Mouse (Mus musculus): ENCODE data around the gene Ap1g1. TPM values are rescaled to one million over a fixed set of nuclear protein-coding genes. Genes with fewer than 3 reads are reported as not detected.
A peak's percentile ranks its signal among the peaks of the same experiment; 100 is the strongest.
"Not testable (repeated sequence)": the region's sequence is repeated elsewhere in the genome, so short reads cannot be mapped to it uniquely, and the experiment has no call there.

Gene Ap1g1
- total RNA-seq, 2 experiments from 2014 or later = 53.2 to 53.6 TPM

DNA sequence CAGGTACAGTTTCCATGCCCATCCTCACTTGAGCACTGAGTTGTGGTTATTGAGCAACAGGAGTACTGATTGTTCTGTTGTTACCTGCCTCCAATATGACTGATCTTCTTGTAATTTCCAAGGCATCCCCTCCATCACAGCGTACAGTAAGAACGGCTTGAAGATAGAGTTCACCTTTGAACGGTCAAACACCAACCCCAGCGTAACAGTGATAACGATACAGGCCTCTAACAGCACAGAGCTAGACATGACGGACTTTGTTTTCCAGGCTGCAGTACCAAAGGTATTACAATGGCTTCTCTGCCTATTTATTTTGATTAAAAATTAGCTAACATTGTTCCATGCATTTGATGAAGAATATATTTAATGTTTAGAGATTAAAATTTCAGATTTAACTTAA is 77.1 kb downstream of the Ap1g1 start:
- intact Hi-C loops (cut with DNase I) = no loop called here
- no peak for DNase-seq

DNA sequence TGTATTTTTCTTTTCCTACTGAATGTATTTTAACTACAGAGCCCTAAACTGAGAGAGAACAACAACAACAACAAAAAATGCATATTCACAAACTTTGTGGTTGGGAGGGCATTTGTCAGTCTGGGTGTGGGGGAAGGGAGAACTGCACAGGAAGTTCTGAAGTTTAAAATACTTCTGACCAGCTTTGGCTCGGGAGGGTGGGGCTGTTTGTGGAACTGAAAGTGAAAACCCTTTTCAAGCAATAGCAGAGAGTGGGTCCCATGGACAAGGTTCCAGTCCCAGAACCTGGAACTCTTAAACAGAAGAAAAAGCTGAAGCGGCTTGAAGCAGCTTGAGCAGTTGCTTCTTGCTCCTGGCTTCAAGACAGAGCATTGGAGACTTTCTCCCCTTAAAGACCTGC is 85.0 kb downstream of the Ap1g1 start:
- intact Hi-C loops (cut with DNase I) = no loop called here
- peak; percentile 38 to 47 for DNase-seq

DNA sequence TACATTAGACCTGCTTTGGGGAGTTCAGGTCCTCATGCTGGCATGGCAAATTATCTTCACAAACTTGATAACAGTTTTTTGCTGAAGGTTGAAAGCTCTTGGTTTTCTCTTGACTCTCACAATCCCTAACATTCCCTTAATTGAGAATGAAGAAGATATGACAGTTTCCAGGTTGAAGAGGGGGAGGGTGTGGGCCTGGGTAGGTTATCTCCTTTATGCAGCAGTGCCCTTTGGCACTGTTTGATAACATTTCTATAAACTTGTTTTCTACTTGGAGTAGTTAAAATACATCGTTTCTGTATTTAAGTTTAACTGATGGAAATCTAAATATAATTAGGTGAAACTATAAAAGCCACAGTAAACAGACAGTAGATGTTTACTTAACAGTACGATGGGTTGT is 86.4 kb downstream of the Ap1g1 start:
- intact Hi-C loops (cut with DNase I) = no loop called here
- DNase-seq = no peak

DNA sequence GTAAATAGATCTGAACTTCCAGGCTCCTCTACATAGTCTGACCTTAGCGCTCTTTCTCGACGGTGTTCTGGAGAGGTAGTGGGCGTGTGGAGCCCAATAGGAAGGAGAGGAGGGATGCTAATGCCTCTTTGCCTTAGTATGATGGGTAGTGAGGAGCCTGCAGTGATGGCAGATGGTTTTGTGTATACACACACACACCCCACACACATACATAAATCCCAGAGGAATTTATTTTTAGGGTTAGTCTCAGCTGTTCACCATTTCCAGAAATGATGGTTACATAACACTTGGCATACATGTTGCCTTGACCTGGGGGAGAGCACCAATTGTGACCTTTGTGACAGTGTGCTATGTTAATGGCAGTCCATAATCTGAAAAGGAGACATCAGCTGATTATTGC is 87.2 kb downstream of the Ap1g1 start:
- intact Hi-C loops (cut with DNase I) = no loop called here
- DNase-seq = no peak

DNA sequence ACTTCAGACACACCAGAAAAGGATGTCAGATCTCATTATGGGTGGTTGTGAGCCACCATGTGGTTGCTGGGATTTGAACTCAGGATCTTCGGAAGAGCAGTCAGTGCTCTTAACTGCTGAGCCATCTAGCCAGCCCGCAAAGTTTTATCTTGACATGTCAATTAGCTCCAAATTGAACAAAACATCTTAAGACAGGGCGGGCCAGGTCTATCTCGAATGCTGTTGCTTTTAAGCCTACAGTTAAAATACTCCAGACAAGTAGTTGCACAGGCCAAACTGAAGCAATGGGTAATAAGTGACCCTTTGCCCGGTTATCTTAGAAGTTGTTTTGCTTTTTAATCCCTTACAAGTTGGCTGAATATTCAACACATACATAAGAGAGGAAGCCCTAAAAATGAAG is 88.3 kb downstream of the Ap1g1 start:
- intact Hi-C loops (cut with DNase I) = loop anchor here (2.0 kb wide), 1 partner anchor 14 kb away; no protein-coding TSS in a partner anchor
- DNase-seq = no peak

DNA sequence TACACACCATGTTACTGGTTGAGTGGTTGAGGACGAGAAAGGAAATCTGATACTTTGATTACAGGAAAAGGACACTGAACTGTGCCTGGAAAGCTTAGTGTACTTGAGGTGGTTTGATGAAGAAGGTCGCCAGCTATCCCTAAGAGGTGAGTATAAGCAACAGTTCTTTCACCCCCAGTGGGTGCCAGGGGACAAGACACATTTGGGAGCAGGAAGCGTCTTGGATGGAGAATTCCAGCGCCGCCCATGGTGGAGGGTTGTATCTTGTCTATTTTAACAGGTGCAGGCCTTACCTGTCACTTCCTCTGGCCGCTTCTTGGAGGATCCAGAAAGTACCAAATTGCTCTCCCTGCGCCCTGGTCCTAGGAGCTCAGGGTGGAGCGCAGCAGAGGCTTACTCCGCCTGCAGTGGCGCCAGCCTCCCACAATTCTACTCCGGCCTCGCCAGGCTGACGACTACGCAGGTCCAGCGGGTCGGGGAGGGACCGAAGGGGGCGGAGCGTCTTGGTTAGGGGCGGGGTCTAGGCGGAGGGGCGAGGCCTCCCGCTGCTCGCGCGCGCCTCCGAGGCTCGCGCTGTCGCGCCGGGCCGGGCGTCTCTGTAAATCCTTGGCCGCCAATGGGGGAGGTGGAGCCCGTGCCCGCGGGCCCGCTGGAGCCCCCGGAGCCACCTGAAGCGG is 89.8 kb downstream of the Ap1g1 start, which contains the start of gene Phlpp2:
Gene Phlpp2, plus strand, starts transcription at position 540 of the 677 bp plus-strand sequence.
- DNase-seq = peak; percentile 97 to 98
- intact Hi-C loops (cut with DNase I) = no loop called here

DNA sequence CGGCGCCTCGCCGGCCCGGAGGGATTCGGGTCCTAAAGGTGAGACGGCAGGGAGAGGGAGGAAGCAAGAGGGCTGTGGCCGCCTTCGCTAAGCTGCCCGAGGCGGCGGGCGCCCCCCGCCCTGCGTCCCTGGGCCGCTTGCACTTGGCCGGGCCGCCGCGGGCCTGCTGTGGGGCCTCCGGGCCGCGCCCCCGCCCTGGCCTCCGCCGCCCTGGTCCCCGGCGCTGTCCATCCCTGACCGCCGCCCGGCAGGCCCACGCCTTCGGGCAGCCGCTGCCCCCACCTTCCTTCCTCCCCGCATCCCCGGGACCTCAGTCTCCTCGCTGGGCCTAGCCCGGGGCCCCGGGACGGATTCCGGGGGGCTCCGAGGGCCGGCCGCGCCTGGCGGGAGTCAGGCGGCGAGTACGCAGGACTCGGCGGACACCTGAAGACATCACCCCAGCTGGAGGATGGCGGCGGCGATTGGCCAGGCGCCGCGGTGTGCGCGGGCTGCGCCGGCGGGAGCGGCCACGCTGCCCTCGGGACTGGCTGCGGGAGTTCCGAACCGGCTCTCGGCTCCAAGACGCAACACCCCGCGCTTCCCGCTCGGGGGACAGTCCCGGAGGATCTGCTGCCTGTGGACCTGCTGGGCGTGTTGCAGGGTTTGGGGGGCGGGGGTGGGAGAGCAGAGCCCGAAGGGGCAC is 90.5 kb downstream of the Ap1g1 start:
- no peak for DNase-seq
- intact Hi-C loops (cut with DNase I) = no loop called here

DNA sequence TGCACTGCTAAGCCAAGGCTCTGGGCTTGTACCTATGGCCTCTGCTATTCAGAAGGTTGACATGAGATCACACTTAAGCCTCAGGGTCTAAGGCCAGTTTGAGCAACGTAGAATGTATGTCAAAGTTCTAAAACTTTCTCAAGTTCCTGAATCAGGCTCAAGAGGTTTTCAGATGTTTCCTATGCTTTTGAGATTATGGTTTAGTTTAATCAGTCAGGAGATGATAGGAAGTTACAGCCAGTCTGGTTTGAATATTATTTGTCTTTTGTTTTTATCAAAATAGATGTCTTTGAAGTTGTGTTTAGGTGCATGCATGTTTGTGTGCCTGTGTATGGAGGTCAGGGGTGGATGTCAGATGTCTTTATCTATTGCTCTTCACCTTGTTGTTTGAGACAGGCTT is 92.7 kb downstream of the Ap1g1 start:
- DNase-seq = no peak
- intact Hi-C loops (cut with DNase I) = no loop called here

DNA sequence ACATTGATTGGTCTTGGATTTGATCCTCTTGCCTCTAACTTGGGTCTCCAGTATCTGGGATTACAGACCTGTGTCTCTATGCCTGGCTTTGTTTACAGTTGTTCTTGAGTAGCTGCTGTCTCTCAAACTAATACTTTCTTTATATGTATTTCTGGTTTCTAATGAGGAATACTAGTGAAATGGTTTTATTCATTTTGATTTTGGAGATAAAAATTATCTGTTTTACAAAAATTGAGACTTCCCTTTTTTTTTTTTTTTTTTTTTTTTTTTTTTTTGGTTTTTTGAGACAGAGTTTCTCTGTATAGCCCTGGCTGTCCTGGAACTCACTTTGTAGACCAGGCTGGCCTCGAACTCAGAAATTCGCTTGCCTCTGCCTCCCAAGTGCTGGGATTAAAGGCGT is 95.4 kb downstream of the Ap1g1 start:
- DNase-seq; intact Hi-C loops (cut with DNase I): not testable (repeated sequence)

DNA sequence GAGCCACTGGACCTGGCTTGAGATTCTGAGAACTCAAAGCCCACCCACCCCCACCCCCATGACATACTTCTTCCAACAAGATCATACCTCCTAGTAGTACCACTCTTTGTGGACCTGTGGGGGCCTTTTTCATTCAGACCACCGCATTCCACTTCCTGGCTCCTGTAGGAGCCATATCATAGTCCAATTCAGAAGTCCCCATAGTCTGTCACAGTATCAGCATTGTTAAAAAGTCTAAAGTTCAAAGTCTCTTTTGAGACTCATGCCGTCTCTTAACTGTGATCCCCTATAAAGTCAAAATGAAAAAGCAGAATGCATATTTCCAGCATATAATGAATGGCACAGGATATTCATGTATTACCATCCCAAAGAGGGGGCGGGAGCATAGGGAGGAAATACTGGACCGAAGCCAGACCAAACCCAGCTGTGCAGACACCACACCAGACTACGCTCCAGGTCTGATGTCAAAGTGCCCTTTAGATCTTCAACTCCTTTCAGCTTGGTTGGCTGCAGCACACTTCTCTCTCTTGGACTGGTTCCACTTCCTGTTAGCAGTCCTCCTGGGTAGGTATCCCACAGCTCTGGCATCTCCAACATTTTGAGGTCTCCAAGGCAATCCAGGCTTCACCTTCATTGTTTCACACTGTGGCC is 101.8 kb downstream of the Ap1g1 start:
- DNase-seq = no peak
- intact Hi-C loops (cut with DNase I) = no loop called here

DNA sequence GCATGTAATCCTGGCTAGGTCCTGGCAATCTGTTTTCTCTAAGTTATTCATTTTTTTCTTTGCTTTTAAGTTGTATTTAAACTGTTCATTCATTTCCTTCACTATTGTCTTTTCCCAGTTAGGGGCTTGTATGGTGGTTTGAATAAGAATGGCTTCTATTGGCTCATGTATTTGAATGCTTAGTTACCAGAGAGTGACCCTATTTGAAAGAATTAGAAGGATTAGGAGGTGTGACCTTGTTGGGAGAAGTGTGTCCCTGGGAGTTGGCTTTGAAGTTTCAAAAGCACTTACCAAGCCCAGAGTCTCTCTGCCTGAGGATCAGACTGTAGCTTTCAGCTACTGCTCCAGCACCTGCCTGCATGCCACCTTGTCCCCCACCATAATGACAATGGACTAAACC is 106.9 kb downstream of the Ap1g1 start:
- intact Hi-C loops (cut with DNase I) = no loop called here
- no peak for DNase-seq

DNA sequence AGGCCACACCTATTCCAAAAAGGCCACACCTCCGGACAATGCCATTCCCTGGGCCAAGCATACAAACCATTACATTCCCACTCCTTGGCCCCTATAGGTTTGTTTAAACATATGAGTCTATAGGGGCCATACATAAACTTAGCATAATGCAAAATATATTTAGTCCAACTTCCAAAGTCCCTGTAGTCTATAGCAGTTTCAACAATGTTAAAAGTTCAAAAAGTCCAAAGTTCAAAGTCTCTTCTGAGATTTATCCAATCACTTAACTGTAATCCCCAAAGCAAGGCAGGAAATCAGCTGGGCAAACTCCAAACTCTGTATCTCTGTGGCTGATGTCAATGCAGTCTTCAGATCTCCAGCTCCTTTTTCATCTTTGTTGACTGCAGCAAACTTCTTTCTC is 110.9 kb downstream of the Ap1g1 start:
- intact Hi-C loops (cut with DNase I) = no loop called here
- DNase-seq = no peak

DNA sequence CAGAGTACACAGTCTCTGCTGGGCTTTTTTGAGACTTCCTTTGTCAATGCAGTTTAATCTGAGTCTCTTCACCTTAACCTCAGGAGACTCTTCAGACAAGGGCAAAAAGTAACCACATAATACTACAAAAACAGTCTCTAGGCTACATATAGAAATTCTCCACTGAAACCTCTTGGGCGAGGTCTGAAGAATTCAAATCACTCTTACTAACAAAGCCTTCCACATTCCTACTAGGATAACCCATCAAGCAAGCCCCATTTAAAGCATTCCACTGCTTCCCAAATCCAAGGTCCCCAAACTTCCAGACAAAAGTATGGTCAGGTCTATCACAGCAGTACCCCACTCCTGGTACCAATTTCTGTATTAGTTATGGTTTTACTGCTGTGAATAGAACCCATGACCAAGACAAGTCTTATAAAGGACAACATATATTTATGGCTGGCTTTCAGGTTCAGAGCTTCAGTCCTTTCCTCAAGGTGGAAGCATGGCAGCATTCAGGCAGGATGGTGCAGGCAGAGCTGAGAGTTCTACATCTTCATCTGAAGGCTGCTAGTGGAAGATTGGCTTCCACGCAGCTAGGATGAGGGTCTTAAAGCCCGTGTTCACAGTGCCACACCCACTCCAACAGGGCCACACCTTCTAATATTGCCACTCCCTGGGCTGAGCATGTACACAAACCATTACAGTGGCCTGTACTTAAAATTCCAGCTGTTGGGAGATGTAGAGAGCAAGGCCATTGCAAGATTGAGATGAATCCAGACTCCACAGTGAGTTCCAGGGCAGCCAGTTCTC is 112.6 kb downstream of the Ap1g1 start:
- no peak for DNase-seq
- intact Hi-C loops (cut with DNase I) = no loop called here

DNA sequence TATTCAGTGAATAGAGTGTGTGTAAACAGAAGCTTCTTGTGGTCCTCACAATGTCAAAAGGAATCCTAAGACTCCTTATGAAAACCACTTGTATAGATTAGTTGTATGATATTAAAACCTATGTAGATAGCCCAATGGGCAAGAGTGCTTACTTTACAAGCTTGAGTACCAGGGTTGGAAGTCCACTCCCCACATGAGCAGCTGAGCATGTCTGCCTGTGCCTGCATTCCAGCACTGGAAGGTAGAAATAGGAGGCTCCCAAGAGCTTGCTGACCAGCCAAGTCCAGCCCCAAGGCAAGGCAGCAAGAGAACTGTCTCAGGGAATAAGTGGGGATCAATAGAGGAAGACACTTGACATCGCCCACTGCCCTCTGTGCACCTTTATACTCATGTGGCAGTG is 116.3 kb downstream of the Ap1g1 start:
- DNase-seq = no peak
- intact Hi-C loops (cut with DNase I) = no loop called here

DNA sequence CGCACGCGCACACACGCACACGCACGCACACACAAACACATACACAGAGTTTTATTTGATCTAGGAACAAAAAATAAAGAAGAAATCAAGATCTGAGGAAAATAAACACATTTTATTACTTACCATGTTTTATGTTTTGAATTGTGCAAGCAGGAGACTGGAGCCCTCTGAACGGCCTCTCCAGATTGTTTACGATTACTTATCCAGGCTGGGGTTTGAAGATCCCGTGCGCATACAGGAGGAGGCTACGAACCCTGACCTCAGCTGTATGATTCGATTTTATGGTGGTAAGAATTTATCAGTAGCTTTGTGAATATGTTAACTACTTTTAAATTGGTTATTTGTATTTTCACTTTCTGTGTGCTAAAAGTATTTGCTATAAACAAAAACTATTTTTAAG is 117.0 kb downstream of the Ap1g1 start:
- DNase-seq = no peak
- intact Hi-C loops (cut with DNase I) = no loop called here

DNA sequence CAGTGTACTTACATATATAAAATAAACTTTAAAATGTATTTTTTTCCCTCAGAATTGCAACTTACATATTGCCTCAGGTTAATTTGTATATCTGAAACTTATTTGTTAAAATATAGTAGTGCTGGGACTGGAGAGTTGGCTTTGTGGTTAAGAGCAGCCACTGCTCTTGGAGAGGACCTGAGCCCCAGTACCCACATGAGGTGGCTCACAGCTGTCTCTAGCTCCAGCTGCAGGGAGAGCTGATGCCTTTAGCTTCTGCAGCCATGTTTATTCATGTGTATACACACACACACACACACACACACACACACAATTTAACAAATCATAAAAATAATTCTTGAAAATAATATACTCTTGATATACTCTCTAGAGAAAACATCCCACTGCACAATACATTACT is 124.0 kb downstream of the Ap1g1 start:
- no peak for DNase-seq
- intact Hi-C loops (cut with DNase I) = no loop called here

DNA sequence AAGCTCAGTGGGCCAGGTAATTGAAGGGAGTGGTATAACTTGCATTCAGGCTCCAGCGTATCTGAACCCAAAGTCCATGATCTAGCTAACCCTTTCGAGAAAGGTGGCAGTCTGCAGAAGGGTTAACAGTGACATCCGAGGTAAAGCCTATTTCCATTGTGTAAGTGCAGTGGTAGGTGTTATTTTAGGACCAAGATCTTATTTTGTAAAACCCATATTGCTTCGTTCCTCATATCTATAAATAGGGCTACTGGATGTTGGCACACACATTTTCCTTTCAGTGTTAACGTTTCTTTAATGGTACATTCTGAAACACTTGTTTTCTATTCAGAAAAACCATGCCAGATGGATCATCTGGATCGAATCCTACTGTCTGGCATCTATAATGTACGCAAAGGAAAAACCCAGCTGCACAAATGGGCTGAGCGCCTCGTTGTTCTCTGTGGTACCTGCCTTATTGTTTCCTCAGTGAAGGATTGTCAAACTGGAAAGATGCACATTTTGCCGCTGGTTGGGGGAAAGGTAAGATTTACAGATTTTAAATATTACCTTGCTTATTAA is 125.6 kb downstream of the Ap1g1 start:
- DNase-seq = no peak
- intact Hi-C loops (cut with DNase I) = no loop called here

DNA sequence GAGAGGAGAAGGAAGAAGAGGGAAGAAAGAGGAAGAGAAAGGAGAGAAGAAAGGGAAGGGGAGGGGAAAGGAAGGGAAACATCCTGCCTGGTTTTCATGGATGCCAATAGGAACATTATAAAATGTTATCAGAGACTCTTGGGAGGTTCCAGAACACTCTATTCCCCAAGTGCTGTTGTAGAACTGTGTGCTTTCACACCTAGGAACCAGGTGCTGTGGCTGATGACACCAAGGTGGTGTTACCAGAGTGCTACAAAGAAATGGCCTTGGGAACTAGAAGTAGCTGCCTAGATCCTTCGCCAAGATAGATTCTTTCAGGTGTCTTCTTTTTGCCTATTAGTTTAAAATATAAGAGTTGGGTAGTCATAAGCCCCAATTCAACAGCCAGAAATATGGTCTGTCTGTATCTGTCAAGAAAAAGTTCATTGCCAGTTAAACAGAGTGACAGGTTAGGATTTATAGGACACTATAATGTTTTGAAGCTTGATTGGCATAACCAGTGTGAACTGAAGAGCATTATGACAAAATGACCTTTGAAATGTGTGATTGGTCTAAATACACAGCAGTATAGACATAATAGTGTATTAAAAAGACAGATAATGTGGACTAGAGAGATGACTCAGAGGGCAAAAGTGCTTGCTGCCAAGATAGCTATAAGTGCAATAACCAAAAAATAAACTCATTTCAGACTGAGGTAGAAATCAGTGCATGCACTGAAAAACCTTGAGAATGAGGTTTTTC is 126.7 kb downstream of the Ap1g1 start:
- intact Hi-C loops (cut with DNase I) = no loop called here
- DNase-seq = no peak

DNA sequence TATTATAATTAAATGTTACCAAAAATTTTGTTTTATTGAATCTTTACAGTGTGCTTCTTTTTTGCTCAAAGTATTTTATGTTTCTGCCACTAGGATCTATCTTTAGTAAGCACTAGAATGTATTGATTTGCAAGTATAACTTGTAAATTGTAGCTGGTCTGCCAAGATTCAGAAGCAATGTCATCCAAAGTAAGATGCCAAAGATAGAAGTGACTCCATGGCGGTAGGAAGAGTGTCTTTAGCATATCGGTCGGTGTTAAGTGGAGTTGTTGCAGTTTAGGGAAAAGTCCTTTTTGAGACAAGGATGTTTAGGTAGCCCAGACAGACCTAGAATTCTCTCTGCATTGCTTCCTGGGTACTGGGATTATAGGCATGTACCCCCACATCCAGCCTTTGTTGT is 128.6 kb downstream of the Ap1g1 start:
- no peak for DNase-seq
- intact Hi-C loops (cut with DNase I) = no loop called here

DNA sequence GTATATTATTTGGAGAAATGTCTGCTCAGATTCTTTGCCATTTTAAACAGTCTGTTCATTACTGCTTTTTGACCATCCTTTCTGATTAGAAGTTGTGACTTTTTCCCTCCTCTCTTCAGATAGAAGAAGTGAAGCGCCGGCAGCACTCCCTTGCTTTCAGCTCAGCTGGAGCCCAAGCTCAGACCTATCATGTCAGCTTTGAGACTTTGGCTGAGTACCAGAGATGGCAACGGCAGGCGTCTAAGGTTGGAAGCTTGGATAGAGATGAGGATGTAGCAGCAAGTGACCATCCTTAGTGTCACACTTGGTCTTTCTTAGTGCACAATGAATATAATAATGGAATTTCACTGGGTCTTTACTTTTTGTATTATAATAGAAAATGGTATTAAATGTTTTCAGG is 129.0 kb downstream of the Ap1g1 start:
- intact Hi-C loops (cut with DNase I) = no loop called here

More for the DNA sequence above, 129.0 kb downstream of the Ap1g1 start:
- DNase-seq = no peak
